Mouse (Mus musculus) limb, embryonic 12.5 days (tissue): ENCODE measurements at regions not wholly inside any gene's neighbourhood (a gene's known extent, or its start where the extent isn't known, plus 50 kb on each side); places are given as distances from the start of the nearest gene placed in this dataset.

Experiments
- ATAC-seq: fragments of 200-750 bp; cut with Nextera tagmentation; 2 replicates; pipeline ENCODE4 v1.8.0; 2017; ENCODE audit warnings: low read depth, moderate TSS enrichment; ENCODE audit not compliant: insufficient number of reproducible peaks, insufficient read depth, low FRiP score, low TSS enrichment
- H3K27ac ChIP-seq: fragments of 300-500 bp; sonication (generic); 2 replicates; pipeline ENCODE4 v1.5.1; 2016; ENCODE audit warnings: mild to moderate bottlenecking, moderate library complexity
- H3K27me3 ChIP-seq: fragments of 300-500 bp; sonication (generic); 2 replicates; pipeline ENCODE4 v1.6.1; 2016; ENCODE audit warnings: mild to moderate bottlenecking, moderate library complexity
- H3K36me3 ChIP-seq: fragments of 300-500 bp; sonication (generic); 2 replicates; pipeline ENCODE4 v1.6.1; 2016; ENCODE audit warnings: mild to moderate bottlenecking, moderate library complexity
- H3K4me1 ChIP-seq: fragments of 300-500 bp; sonication (generic); replicated peaks from 2 replicates; pipeline ENCODE4 v1.6.1; 2016
- H3K4me2 ChIP-seq: fragments of 300-500 bp; sonication (generic); 2 replicates; pipeline ENCODE4 v1.6.1; 2016; ENCODE audit warnings: mild to moderate bottlenecking, moderate library complexity
- H3K4me3 ChIP-seq: fragments of 300-500 bp; sonication (generic); replicated peaks from 2 replicates; pipeline ENCODE4 v1.5.1; 2016; ENCODE audit warnings: mild to moderate bottlenecking
- H3K9ac ChIP-seq: fragments of 300-500 bp; sonication (generic); replicated peaks from 2 replicates; pipeline ENCODE4 v1.6.1; 2016; ENCODE audit warnings: mild to moderate bottlenecking, moderate library complexity
- H3K9me3 ChIP-seq: fragments of 300-500 bp; sonication (generic); 2 replicates; pipeline ENCODE4 v1.6.1; 2016; ENCODE audit warnings: mild to moderate bottlenecking, moderate library complexity
- WGBS: fragments of 180-500 bp; shearing (Covaris S2); methylation state at CpG from one replicate; pipeline ENCODE4 v1.1.7; 2016; 5-methylcytosine and 5-hydroxymethylcytosine counted together

DNA sequence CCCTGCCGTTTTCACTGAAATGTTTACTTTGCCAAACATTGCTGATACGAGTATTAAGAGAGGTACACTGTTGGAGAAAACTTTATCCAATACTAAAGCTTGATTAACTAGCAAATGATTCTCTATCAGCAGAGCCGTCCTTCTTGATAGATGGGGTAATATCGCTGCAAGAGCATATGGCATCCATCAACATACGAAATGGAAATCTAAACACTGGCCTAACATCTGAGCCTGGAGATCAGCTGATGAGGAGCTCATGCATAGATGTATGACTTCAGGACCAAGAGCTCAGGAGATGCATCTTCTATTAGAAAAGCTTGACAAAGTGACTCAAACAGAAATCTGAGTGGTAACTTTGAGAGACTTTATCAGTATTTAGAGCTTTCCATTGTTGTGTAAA is 666.5 kb downstream of the Defb40 start:
- no peak for ATAC-seq
- Histone ChIP-seq H3K9ac (no peak overlapping the region), H3K4me3 (no peak overlapping the region), H3K4me1 (no peaks in the 10 kb centered on the region), H3K27ac (no peak overlapping the region), H3K36me3 (no peaks in the 10 kb centered on the region), H3K9me3 (no peaks in the 10 kb centered on the region), H3K27me3 (no peaks in the 10 kb centered on the region), H3K4me2 (no peak overlapping the region)
- WGBS: 88% methylated on average over 5 of the region's 5 CpGs

DNA sequence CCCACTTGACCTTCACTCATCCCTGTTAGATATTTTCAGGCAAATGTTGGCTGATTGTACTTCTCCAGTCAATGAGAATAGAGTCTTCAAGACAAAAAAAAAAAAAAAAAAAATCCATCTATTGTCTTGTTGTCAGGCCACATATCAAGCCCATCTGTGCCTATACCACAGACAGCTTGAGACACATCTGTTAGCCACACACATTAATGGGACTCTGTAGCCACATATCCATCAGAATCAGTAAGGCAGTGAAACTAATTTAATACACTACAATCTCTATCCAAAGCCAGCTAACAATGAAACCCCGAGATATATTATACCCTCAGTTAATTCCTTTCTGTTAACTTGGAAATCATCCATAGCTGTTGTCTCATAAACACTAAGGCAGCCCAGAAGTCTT is 667.1 kb downstream of the Defb40 start:
- 85% methylated on average over 1 of the region's 1 CpGs for WGBS
- Histone ChIP-seq H3K27me3 (no peaks in the 10 kb centered on the region), H3K36me3 (no peaks in the 10 kb centered on the region), H3K4me2 (no peak overlapping the region), H3K9me3 (no peaks in the 10 kb centered on the region), H3K27ac (no peak overlapping the region), H3K9ac (no peak overlapping the region), H3K4me1 (no peaks in the 10 kb centered on the region), H3K4me3 (no peak overlapping the region)
- ATAC-seq: no peak

DNA sequence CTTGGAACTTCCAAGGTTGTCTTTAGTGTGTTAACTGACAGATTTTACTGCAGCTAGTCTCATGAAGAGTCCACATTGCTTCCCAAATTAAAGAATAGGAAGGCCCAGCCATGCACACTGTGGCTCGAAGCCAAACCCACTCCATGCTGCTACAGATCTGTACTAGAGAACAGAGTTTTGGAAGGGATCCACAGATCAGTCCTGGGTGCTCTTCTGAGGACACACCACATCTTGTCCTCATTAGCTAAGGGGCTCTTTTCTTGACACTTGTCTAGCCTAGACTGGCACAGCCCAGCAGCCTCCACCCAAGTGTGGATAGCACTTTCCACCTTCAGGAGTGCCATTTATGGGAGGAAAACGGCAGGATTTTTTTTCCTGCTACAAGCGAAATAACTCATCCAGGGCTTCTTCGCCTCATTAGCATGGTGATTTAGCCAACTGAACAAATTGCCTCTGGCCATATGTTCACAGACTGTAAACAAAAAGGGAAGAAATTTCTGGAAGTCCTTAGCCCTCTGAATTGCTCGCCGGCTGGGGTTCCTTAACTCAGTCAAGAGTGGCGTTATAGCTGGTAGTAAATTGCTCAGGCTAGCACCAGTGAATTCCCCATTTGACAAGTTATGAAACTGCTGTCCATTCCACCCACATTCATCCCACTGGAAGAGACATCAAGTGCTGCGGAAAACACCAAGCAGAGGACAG is 690.4 kb downstream of the Defb40 start:
- Histone ChIP-seq H3K4me2 (no peak overlapping the region), H3K27me3 (no peaks in the 10 kb centered on the region), H3K9me3 (no peaks in the 10 kb centered on the region), H3K4me3 (no peak overlapping the region), H3K27ac (no peak overlapping the region), H3K4me1 (no peaks in the 10 kb centered on the region), H3K9ac (no peak overlapping the region), H3K36me3 (no peaks in the 10 kb centered on the region)
- ATAC-seq: no peak
- WGBS: 45% methylated on average over 8 of the region's 8 CpGs

GRCm38 (mm10) chr8:18279932-18280331 is 698.1 kb downstream of the Defb40 start:
- no peak overlapping the region for H3K9ac ChIP-seq
- H3K4me1 ChIP-seq: no peaks in the 10 kb centered on the region
- H3K4me3 ChIP-seq: no peak overlapping the region
- H3K27me3 ChIP-seq: no peaks in the 10 kb centered on the region
- H3K36me3 ChIP-seq: no peaks in the 10 kb centered on the region
- H3K4me2 ChIP-seq: no peak overlapping the region
- WGBS: 73% methylated on average over 4 of the region's 4 CpGs
- H3K27ac ChIP-seq: no peak overlapping the region
- ATAC-seq: no peak
- H3K9me3 ChIP-seq: no peaks in the 10 kb centered on the region

- Histone ChIP-seq H3K9me3 (no peaks in the 10 kb centered on the region), H3K27me3 (no peaks in the 10 kb centered on the region), H3K36me3 (no peaks in the 10 kb centered on the region), H3K27ac (no peak overlapping the region), H3K4me2 (no peak overlapping the region), H3K4me1 (no peaks in the 10 kb centered on the region), H3K9ac (no peak overlapping the region), H3K4me3 (no peak overlapping the region)
- WGBS: 87% methylated on average over 7 of the region's 7 CpGs
- ATAC-seq: no peak
Measured at GRCm38 (mm10) chr8:18268301-18268700, 709.8 kb downstream of the Defb40 start.

GRCm38 (mm10) chr8:18258287-18258961 is 719.6 kb downstream of the Defb40 start:
- no peaks in the 10 kb centered on the region for H3K4me1 ChIP-seq
- no peaks in the 10 kb centered on the region for H3K9me3 ChIP-seq
- H3K27ac ChIP-seq: no peak overlapping the region
- H3K36me3 ChIP-seq: no peaks in the 10 kb centered on the region
- H3K27me3 ChIP-seq: no peaks in the 10 kb centered on the region
- ATAC-seq: no peak
- 79% methylated on average over 7 of the region's 7 CpGs for WGBS
- H3K9ac ChIP-seq: no peak overlapping the region
- H3K4me3 ChIP-seq: no peak overlapping the region
- no peak overlapping the region for H3K4me2 ChIP-seq

DNA sequence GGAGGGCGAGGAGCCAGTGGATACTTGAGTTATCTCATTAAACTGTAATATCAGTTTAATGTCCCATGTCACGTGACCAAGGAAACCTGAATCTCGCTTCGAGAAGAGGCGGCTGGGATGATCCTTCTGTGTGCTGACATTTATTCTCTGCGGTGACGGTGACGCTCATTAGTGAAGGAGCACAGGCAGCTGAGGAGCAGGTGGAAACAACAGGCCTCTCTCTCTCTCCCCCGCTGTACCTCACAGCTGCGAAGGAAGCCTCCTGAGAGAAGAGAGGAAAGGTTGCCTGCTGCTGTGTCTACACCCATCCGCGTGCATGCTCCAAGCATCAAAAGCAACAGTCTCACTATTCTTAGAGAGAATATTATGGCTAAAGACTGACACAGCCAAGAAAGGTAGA is 731.8 kb downstream of the Defb40 start:
- no peaks in the 10 kb centered on the region for H3K9me3 ChIP-seq
- no peaks in the 10 kb centered on the region for H3K36me3 ChIP-seq
- ATAC-seq: no peak
- H3K9ac ChIP-seq: no peak overlapping the region
- no peak overlapping the region for H3K27ac ChIP-seq
- no peaks in the 10 kb centered on the region for H3K4me1 ChIP-seq
- H3K4me2 ChIP-seq: no peak overlapping the region
- no peaks in the 10 kb centered on the region for H3K27me3 ChIP-seq
- H3K4me3 ChIP-seq: no peak overlapping the region
- WGBS: 80% methylated on average over 12 of the region's 12 CpGs

DNA sequence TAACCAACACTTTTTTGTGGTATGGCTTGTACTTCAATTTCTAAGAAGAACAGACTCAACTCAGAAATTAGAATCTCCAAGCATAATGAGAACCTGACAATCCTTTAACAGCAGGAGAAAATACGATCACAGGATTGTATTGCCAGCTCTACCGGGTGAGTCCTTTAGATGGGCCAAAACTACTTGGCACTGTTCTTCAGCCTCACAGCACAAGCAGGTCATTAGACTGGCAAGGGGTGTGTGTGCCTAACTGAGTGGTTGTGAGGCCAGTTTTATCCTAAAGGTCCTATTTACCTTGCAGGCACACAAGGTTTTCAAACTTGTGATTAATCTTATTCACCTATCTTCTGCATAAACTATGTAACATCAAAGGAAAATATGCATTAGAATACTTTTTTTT is 760.5 kb downstream of the Defb40 start:
- Histone ChIP-seq H3K4me1 (no peaks in the 10 kb centered on the region), H3K36me3 (no peaks in the 10 kb centered on the region), H3K9ac (no peak overlapping the region), H3K4me3 (no peak overlapping the region), H3K4me2 (no peak overlapping the region), H3K27ac (no peak overlapping the region), H3K27me3 (no peaks in the 10 kb centered on the region), H3K9me3 (no peaks in the 10 kb centered on the region)
- no peak for ATAC-seq
- 88% methylated on average over 2 of the region's 2 CpGs for WGBS

- no peak for ATAC-seq
- Histone ChIP-seq H3K9me3 (no peaks in the 10 kb centered on the region), H3K4me1 (no peaks in the 10 kb centered on the region), H3K27ac (no peak overlapping the region), H3K36me3 (no peaks in the 10 kb centered on the region), H3K9ac (no peak overlapping the region), H3K4me3 (no peak overlapping the region), H3K4me2 (no peak overlapping the region), H3K27me3 (no peaks in the 10 kb centered on the region)
- 82% methylated on average over 7 of the region's 7 CpGs for WGBS
Measured at GRCm38 (mm10) chr8:18217192-18217591, 760.9 kb downstream of the Defb40 start.

DNA sequence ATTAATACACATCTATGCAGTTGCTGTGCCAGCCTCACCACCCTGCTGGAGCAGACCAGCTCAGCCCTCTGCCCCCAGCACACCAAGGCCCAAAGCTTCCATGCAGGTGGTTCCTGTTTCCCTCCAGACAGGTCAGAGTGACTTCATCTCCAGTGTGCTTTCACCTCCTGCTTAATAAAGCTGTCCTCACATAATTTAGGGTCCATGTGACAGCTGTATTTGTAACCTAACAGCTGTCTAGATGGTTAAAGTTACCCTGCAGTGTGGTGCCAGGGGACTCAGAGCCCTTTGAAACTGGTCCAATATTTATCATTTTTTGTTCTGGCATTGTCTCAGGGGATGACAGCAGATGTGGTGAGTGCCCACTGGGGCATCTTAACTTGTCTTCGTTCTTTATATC is 761.5 kb downstream of the Defb40 start:
- WGBS: 53% methylated on average over 1 of the region's 1 CpGs
- ATAC-seq: no peak
- H3K4me2 ChIP-seq: no peak overlapping the region
- H3K9me3 ChIP-seq: no peaks in the 10 kb centered on the region
- no peaks in the 10 kb centered on the region for H3K36me3 ChIP-seq
- H3K4me1 ChIP-seq: no peaks in the 10 kb centered on the region
- H3K27ac ChIP-seq: no peak overlapping the region
- no peak overlapping the region for H3K4me3 ChIP-seq
- H3K9ac ChIP-seq: no peak overlapping the region
- no peaks in the 10 kb centered on the region for H3K27me3 ChIP-seq

DNA sequence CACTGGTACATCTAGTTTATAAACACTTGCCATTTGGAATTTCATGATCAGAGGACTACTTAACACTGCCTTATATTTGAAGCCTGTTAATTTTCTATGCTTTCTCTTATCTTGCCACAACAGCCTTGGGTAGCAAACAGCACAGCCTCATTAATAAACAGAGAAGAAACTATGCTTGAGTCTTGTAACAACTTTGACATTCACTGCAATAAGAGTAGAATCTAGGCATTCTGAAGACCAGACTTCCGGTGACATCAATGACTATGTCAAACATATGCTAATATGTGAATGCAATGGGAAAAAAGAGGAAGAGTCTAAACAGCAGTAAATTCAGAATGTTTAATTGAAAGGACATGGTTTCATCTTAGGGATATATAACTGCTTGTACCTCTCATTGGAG is 768.0 kb downstream of the Defb40 start:
- no peak for ATAC-seq
- H3K9ac ChIP-seq: no peak overlapping the region
- no peak overlapping the region for H3K27ac ChIP-seq
- H3K9me3 ChIP-seq: no peaks in the 10 kb centered on the region
- no peak overlapping the region for H3K4me2 ChIP-seq
- no peaks in the 10 kb centered on the region for H3K4me1 ChIP-seq
- no peaks in the 10 kb centered on the region for H3K27me3 ChIP-seq
- H3K36me3 ChIP-seq: no peaks in the 10 kb centered on the region
- H3K4me3 ChIP-seq: no peak overlapping the region
- 89% methylated on average over 1 of the region's 1 CpGs for whole genome bisulfite sequencing

GRCm38 (mm10) chr8:18208658-18209057 is 769.4 kb downstream of the Defb40 start:
- no peaks in the 10 kb centered on the region for H3K4me1 ChIP-seq
- no peaks in the 10 kb centered on the region for H3K27me3 ChIP-seq
- H3K9ac ChIP-seq: no peak overlapping the region
- no peak overlapping the region for H3K4me2 ChIP-seq
- H3K9me3 ChIP-seq: no peaks in the 10 kb centered on the region
- H3K4me3 ChIP-seq: no peak overlapping the region
- H3K36me3 ChIP-seq: no peaks in the 10 kb centered on the region
- no peak overlapping the region for H3K27ac ChIP-seq
- whole genome bisulfite sequencing: 59% methylated on average over 1 of the region's 1 CpGs
- no peak for ATAC-seq
